Mouse (Mus musculus): ENCODE measurements around the gene Plce1. TPM values are rescaled to one million over a fixed set of nuclear protein-coding genes. Genes with fewer than 3 reads are reported as not detected.

The Plce1 gene
- total and polyA plus RNA-seq, 3 experiments, result not detected

- no peak overlapping the region for H3K27ac ChIP-seq (ENCODE audit: control insufficient read depth, low read depth, low read length)
- H3K9me3 ChIP-seq (replicated peaks; ENCODE audit: insufficient read depth, low read length), result no peaks in the 10 kb centered on the region
- no peaks in the 10 kb centered on the region for H3K79me2 ChIP-seq (ENCODE audit: control insufficient read depth, insufficient read depth, low read length, poor library complexity)
- no peaks in the 10 kb centered on the region for H3K4me1 ChIP-seq (ENCODE audit: control insufficient read depth in 1 of 2, insufficient read depth in 2 of 2, low read length in 2 of 2)
- no peak for DNase-seq (ENCODE audit: low read depth, low spot score)
- H3K9ac ChIP-seq (ENCODE audit: control insufficient read depth, low read depth, low read length, poor library complexity, severe bottlenecking), result no peak overlapping the region
- H3K27me3 ChIP-seq (ENCODE audit: control insufficient read depth in 1 of 2, insufficient read depth in 2 of 2, low read length in 2 of 2), result no peaks in the 10 kb centered on the region
- TF ChIP-seq NELFE (IDR thresholded peaks at IDR 0.05; ENCODE audit: low read depth, low read length) (no peak), TAL1 (IDR thresholded peaks at IDR 0.05; ENCODE audit: low read length) (no peak), MYC (IDR thresholded peaks at IDR 0.05; ENCODE audit: low read depth, low read length) (no peak), BHLHE40 (IDR thresholded peaks at IDR 0.05; ENCODE audit: borderline replicate concordance, low read depth, low read length) (no peak), TCF12 (IDR thresholded peaks at IDR 0.05; ENCODE audit: low read depth, low read length) (no peak), POLR2AphosphoS2 (IDR thresholded peaks at IDR 0.05; ENCODE audit: low read length) (no peak), MAX (IDR thresholded peaks at IDR 0.05; ENCODE audit: low read length) (no peak), CHD1 (IDR thresholded peaks at IDR 0.05; ENCODE audit: low read depth, low read length) (no peak), ELF1 (IDR thresholded peaks at IDR 0.05; ENCODE audit: low read depth, low read length) (no peak), MAZ (IDR thresholded peaks at IDR 0.05; ENCODE audit: low read depth, low read length) (no peak), ZMIZ1 (IDR thresholded peaks at IDR 0.05; ENCODE audit: low read depth, low read length) (no peak)
- no peak overlapping the region for H3K4me3 ChIP-seq (ENCODE audit: control insufficient read depth in 1 of 2, insufficient read depth in 1 of 2, low read depth in 2 of 2, low read length in 2 of 2)
- no peaks in the 10 kb centered on the region for H3K36me3 ChIP-seq (ENCODE audit: control insufficient read depth in 1 of 2, insufficient read depth in 2 of 2, low read length in 2 of 2)
Observed at GRCm38 (mm10) chr19:38533230-38533629, 52.3 kb downstream of the Plce1 start.

GRCm38 (mm10) chr19:38539338-38539737 is 58.4 kb downstream of the Plce1 start:
- H3K36me3 ChIP-seq (ENCODE audit: control insufficient read depth in 1 of 2, insufficient read depth in 2 of 2, low read length in 2 of 2), result no peaks in the 10 kb centered on the region
- H3K27ac ChIP-seq (ENCODE audit: control insufficient read depth, low read depth, low read length), result no peak overlapping the region
- no peak for DNase-seq (ENCODE audit: low read depth, low spot score)
- no peaks in the 10 kb centered on the region for H3K27me3 ChIP-seq (ENCODE audit: control insufficient read depth in 1 of 2, insufficient read depth in 2 of 2, low read length in 2 of 2)
- no peaks in the 10 kb centered on the region for H3K79me2 ChIP-seq (ENCODE audit: control insufficient read depth, insufficient read depth, low read length, poor library complexity)
- H3K4me3 ChIP-seq (ENCODE audit: control insufficient read depth in 1 of 2, insufficient read depth in 1 of 2, low read depth in 2 of 2, low read length in 2 of 2), result no peak overlapping the region
- H3K9me3 ChIP-seq (replicated peaks; ENCODE audit: insufficient read depth, low read length), result no peaks in the 10 kb centered on the region
- TF ChIP-seq GABPA (IDR thresholded peaks at IDR 0.05; ENCODE audit: low read depth, low read length) (no peak), SMC3 (IDR thresholded peaks at IDR 0.05; ENCODE audit: low read depth, low read length) (no peak), MAFK (IDR thresholded peaks at IDR 0.05; ENCODE audit: borderline replicate concordance, low read depth, low read length) (no peak), NRF1 (IDR thresholded peaks at IDR 0.05; ENCODE audit: insufficient read depth, low read depth, low read length, poor library complexity, severe bottlenecking) (no peak), MAX (IDR thresholded peaks at IDR 0.05; ENCODE audit: low read length) (no peak), E2F4 (IDR thresholded peaks at IDR 0.05; ENCODE audit: borderline replicate concordance, low read depth, low read length) (no peak), NELFE (IDR thresholded peaks at IDR 0.05; ENCODE audit: low read depth, low read length) (no peak), USF1 (IDR thresholded peaks at IDR 0.05; ENCODE audit: low read depth, low read length) (no peak), GATA1 (IDR thresholded peaks at IDR 0.05; ENCODE audit: low read depth, low read length) (no peak), CTCF (IDR thresholded peaks at IDR 0.05 in 2 of 3, conservative IDR thresholded peaks at IDR 0.05 in 1 of 3; ENCODE audit: control insufficient read depth in 1 of 3, insufficient read depth in 1 of 3, low read depth in 2 of 3, low read length in 3 of 3, poor library complexity in 1 of 3, severe bottlenecking in 1 of 3) (no peak)
- H3K4me1 ChIP-seq (ENCODE audit: control insufficient read depth in 1 of 2, insufficient read depth in 2 of 2, low read length in 2 of 2), result no peaks in the 10 kb centered on the region
- H3K9ac ChIP-seq (ENCODE audit: control insufficient read depth, low read depth, low read length, poor library complexity, severe bottlenecking), result no peak overlapping the region
